Mouse (Mus musculus) embryonic facial prominence, embryonic 10.5 days (tissue): ENCODE data around the gene Bud23. TPM values are rescaled to one million over a fixed set of nuclear protein-coding genes. Genes with fewer than 3 reads are reported as not detected.

Source experiments
- DNase-seq: peaks from one replicate; pipeline ENCODE4 v3.0.0-alpha.2; 2017; ENCODE audit warnings: low spot score
- H3K27ac ChIP-seq: fragments of 300-500 bp; sonication (generic); replicated peaks from 2 replicates; pipeline ENCODE4 v1.5.1; 2016; ENCODE audit warnings: mild to moderate bottlenecking
- H3K27me3 ChIP-seq: fragments of 300-500 bp; sonication (generic); replicated peaks from 2 replicates; pipeline ENCODE4 v1.6.1; 2016; ENCODE audit warnings: low read depth, mild to moderate bottlenecking; ENCODE audit not compliant: poor library complexity, severe bottlenecking
- H3K36me3 ChIP-seq: fragments of 300-500 bp; sonication (generic); replicated peaks from 2 replicates; pipeline ENCODE4 v1.6.1; 2016; ENCODE audit warnings: mild to moderate bottlenecking, moderate library complexity
- H3K4me1 ChIP-seq: fragments of 300-500 bp; sonication (generic); 2 replicates; pipeline ENCODE4 v1.6.1; 2016
- H3K4me3 ChIP-seq: fragments of 300-500 bp; sonication (generic); 2 replicates; pipeline ENCODE4 v1.5.1; 2016; ENCODE audit warnings: mild to moderate bottlenecking, moderate library complexity
- H3K9me3 ChIP-seq: fragments of 300-500 bp; sonication (generic); 2 replicates; pipeline ENCODE4 v1.6.1; 2016; ENCODE audit warnings: mild to moderate bottlenecking
- WGBS: fragments of 180-500 bp; shearing (Covaris S2); methylation state at CpG from one replicate; pipeline ENCODE4 v1.1.7; 2016; 5-methylcytosine and 5-hydroxymethylcytosine counted together
- polyA plus RNA-seq: library from polyadenylated mRNA; unstranded; fragments of >200 nt; fragmentation: Nextera tagmentation; extraction: Ambion mirVana; gene quantifications from 2 replicates; pipeline ENCODE4 v1.2.1, GENCODE M21; 2016

Bud23 gene
- polyA plus RNA-seq, 1 experiment from 2014 or later = 190 TPM

DNA sequence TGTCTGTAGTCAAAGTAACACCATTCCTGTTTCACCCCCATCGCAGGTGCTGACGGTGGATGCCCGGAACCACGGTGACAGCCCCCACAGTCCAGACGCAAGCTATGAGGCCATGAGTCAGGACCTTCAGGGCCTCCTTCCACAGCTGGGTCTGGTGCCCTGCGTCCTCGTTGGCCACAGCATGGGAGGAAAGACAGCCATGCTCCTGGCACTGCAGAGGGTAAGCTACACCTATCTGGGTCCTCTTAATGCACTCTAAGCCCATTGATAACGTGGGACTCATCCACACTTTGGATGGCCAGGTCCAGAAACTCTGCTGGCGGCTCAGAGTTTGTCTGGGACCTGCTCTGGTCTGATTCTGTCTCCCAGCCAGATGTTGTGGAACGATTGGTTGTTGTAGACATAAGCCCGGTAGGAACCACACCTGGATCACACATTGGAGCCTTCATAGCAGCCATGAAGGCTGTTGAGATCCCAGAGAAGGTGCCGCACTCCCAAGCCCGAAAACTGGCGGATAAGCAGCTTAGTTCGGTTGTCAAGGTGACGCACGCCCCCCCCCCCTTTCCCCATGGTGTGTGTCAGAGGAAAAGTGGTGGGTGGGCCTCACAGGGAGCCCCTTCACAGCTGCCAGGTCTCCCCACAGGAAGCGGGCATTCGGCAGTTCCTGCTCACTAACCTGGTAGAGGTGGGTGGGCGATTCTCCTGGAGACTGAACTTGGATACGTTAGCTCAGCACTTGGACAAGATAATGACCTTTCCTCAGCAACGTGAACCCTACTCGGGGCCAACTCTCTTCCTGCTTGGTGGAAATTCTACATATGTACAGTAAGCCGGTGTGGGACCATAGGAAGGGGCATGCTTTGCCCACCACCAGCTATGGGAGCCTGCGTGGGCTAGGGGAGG, 53.7 kb downstream of the Bud23 start:
- H3K36me3 ChIP-seq = no peaks in the 10 kb centered on the region
- H3K27me3 ChIP-seq = peaks cover 14% of the 10 kb centered on the region
- no peaks in the 10 kb centered on the region for H3K9me3 ChIP-seq
- H3K4me1 ChIP-seq = peaks cover 43% of the 10 kb centered on the region
- 87% methylated on average over 25 of the region's 25 CpGs for WGBS
- no peak for DNase-seq
- 0 out of 2 replicates have a peak overlapping the region, but pooled peaks have one; percentile 2 for H3K27ac ChIP-seq
- peak overlapping the region; percentile 75; the same call in 1 of the 2 replicates for H3K4me3 ChIP-seq

- Histone ChIP-seq H3K27me3 (peaks cover 14% of the 10 kb centered on the region), H3K36me3 (no peaks in the 10 kb centered on the region), H3K4me3 (peak overlapping the region; percentile 75), H3K27ac (peak overlapping the region; percentile 91), H3K4me1 (peaks cover 43% of the 10 kb centered on the region), H3K9me3 (no peaks in the 10 kb centered on the region)
- no peak for DNase-seq
- WGBS = 66% methylated on average over 7 of the region's 7 CpGs
These were observed 54.4 kb downstream of the Bud23 start for GRCm38 (mm10) chr5:135010320-135010709.

DNA sequence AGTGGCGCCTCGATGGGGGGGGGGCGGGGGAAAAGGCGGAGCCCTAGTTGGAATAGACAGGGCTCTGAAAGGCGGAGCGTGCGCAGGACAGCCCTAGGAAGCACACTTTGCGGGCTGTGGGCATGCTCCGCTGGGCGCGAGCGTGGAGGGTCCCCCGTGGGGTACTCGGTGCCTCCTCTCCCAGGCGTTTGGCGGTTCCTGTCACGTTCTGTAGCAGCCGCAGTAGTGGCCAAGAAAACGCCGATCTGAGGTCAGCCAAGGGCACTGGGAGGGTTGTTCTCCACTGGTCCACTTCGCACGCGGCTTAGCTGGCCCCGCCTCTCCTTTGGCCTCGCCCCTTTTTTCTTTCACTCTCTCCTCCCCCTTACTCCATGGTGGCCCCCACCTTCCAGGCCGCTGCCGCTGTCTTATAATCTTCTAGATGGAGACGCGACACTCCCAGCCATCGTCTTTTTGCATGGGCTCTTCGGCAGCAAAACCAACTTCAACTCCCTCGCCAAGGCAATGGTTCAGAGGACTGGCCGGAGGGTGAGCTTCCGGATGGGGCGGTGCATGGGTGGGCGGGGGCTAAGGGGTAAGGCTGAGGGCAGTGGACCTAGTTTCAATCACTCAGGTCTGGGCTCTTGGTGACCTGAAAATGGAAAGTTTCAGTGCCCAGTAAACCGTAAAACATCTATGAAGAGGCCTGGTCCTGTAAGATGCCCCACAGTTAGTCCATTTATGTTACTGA, 55.0 kb downstream of the Bud23 start:
- peaks cover 14% of the 10 kb centered on the region for H3K27me3 ChIP-seq
- H3K4me1 ChIP-seq = peaks cover 43% of the 10 kb centered on the region
- H3K9me3 ChIP-seq = no peaks in the 10 kb centered on the region
- peak; percentile 90 for DNase-seq
- peak overlapping the region; percentile 75 for H3K4me3 ChIP-seq
- no peaks in the 10 kb centered on the region for H3K36me3 ChIP-seq
- 1% methylated on average over 36 of the region's 37 CpGs for WGBS
- peak overlapping the region; percentile 91 for H3K27ac ChIP-seq

DNA sequence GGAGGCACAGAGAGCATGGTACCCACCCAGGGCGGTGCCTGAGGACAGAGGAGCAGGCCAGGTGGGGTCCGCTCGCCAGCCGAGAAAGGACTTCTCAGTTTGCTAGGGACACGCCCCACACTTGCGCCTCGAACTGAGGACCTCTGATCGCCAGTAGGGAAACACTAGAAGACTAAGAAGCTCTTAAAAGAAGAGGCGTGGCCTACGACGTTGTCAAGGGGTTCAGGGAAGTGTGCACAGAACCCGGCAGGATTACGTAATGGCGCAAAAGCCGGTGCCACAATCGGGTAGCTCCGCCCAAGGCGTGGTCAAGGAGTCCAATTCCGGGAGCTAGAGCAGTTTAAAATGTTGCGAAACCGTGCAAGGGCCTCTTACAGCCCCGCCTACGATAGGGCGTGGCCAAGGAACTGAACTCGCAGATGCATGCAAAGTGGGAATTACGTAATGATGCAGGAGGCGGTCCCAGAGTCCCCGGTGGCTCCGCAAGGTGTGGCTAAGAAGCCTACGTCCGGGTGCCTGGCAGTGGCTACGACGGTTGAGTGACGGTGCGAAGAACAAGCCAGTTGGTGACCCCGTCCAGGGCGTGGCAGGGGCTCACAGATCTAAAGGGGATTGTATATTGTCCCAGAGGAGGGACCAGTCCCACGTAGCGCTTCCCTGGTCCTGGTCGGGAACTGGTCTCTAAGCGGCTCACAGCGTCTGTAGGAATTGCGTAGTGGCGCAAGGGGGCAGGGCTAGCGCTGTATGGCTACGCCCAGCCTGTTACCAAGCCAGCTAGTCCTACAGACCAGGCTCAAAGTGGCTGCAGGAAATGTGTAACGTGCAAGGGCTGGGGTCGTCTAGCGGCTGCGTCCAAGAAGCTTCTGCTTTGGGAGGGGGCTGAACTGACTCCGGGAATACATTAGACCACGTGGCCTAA, 55.8 kb downstream of the Bud23 start, which contains the start of gene Abhd11:
Abhd11 (plus strand) TSS at position 482 of the 919 bp plus-strand sequence.
- Histone ChIP-seq H3K27ac (peak within 1 kb of the TSS; percentile 91), H3K4me1 (peaks cover 43% of the 10 kb centered on the region), H3K27me3 (peaks cover 14% of the 10 kb centered on the region), H3K9me3 (no peaks in the 10 kb centered on the region), H3K4me3 (peak within 1 kb of the TSS; percentile 75), H3K36me3 (no peaks in the 10 kb centered on the region)
- under 1% methylated on average over 52 of the region's 52 CpGs for WGBS
- peak; percentile 98 for DNase-seq

DNA sequence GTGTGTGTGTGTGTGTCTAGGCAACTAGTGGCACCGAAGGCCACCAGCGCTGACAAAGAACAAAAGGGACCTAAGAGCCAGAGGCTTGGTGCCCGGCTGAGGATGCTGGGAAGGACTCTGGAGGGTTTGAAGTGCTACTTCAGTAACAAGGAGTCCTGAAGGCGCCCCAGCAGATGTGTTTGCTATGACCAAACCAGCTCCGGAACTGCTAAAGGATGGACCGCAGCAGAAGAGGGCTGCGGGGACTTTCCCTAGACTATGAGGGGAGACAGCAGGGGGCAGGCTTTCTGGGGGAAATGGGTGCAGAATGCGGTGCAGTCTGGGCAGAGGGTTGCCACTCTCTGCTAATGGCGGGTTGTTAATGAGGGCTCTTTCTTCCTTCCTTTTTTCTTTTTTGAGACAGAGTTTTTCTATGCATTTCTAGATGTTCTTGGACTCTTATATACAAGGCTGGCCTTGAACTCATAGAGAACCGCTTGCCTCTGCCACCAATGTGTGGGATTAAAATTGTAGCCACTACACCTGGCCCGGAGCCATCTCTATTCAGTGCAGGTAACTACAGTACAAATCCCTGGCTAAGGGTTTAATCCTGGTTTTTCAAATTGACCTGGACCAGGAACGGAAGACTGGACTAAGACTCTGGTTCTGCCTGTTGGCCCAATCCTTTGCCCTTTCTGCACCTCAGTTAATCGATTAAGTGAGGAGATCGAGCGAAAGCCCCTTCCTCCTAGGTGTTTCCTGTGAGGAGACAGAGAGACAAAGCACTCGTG, 56.8 kb downstream of the Bud23 start:
- peaks cover 14% of the 10 kb centered on the region for H3K27me3 ChIP-seq
- no peak for DNase-seq
- H3K4me1 ChIP-seq = peaks cover 41% of the 10 kb centered on the region
- peak overlapping the region; percentile 75 for H3K4me3 ChIP-seq
- peak overlapping the region; percentile 91 for H3K27ac ChIP-seq
- WGBS = 31% methylated on average over 16 of the region's 16 CpGs
- no peaks in the 10 kb centered on the region for H3K9me3 ChIP-seq
- no peaks in the 10 kb centered on the region for H3K36me3 ChIP-seq

Other genes with a start within 250 kb of the Bud23 start
- gene Tmem270, start 158.2 kb downstream of the Bud23 start, polyA plus RNA-seq = not detected in 2 replicates
- 2.1 and 2.8 TPM in 2 replicates for gene Cldn13, start 149.4 kb downstream of the Bud23 start, polyA plus RNA-seq
- gene Mettl27, start 132.6 kb downstream of the Bud23 start, polyA plus RNA-seq = 14.8 and 17.0 TPM in 2 replicates
- gene Cldn4, start 118.0 kb downstream of the Bud23 start, polyA plus RNA-seq = 16.7 and 17.5 TPM in 2 replicates
- 18.2 and 18.8 TPM in 2 replicates for gene Cldn3, start 78.7 kb downstream of the Bud23 start, polyA plus RNA-seq
- 39.6 and 41.7 TPM in 2 replicates for gene Abhd11, start 55.8 kb downstream of the Bud23 start, polyA plus RNA-seq
- gene Stx1a, start 41.5 kb downstream of the Bud23 start, polyA plus RNA-seq = 13.5 and 13.8 TPM in 2 replicates
- 27.0 and 27.4 TPM in 2 replicates for gene Dnajc30, start 757 bp downstream of the Bud23 start, polyA plus RNA-seq
- 9.2 and 9.5 TPM in 2 replicates for gene Vps37d, start 13.3 kb upstream of the Bud23 start, polyA plus RNA-seq
- gene Mlxipl, start 24.9 kb upstream of the Bud23 start, polyA plus RNA-seq = 3.5 and 3.8 TPM in 2 replicates
- gene Tbl2, start 84.7 kb upstream of the Bud23 start, polyA plus RNA-seq = 21.3 and 22.2 TPM in 2 replicates
- 44.6 and 48.5 TPM in 2 replicates for gene Bcl7b, start 103.3 kb upstream of the Bud23 start, polyA plus RNA-seq
- 60.1 and 61.5 TPM in 2 replicates for gene Baz1b, start 122.3 kb upstream of the Bud23 start, polyA plus RNA-seq
- gene Fzd9, start 186.3 kb upstream of the Bud23 start, polyA plus RNA-seq = 3.3 and 5.1 TPM in 2 replicates